Mouse (Mus musculus) CH12.LX (cell line): ENCODE measurements around the gene Mamstr. TPM values are rescaled to one million over a fixed set of nuclear protein-coding genes. Genes with fewer than 3 reads are reported as not detected.

ENCODE experiments used
- DNase-seq: peaks from one replicate; pipeline ENCODE4 v3.0.0-alpha.2; 2013; ENCODE audit errors: extremely low read depth
- H3K27ac ChIP-seq: 2 replicates; pipeline ENCODE4 v1.5.1; 2012; ENCODE audit warnings: low read depth, mild to moderate bottlenecking, control low read depth, moderate library complexity; ENCODE audit not compliant: insufficient read depth
- H3K27me3 ChIP-seq: replicated peaks from 2 replicates; pipeline ENCODE3; 2012; ENCODE audit warnings: inconsistent platforms
- H3K36me3 ChIP-seq, 2 experiments: replicated peaks in 1 of 2; 2 replicates each; pipeline versions ENCODE3 to v1.6.1; 2012; ENCODE audit warnings: inconsistent platforms in 1 of 2, low read length in 1 of 2, mild to moderate bottlenecking in 1 of 2, mixed read lengths in 1 of 2, moderate library complexity in 1 of 2; ENCODE audit not compliant: control insufficient read depth in 1 of 2, insufficient read depth in 1 of 2
- H3K4me1 ChIP-seq, 2 experiments: 2 replicates each; pipeline ENCODE4 v1.6.1; 2012; ENCODE audit warnings: inconsistent platforms in 1 of 2, moderate library complexity in 1 of 2; ENCODE audit not compliant: insufficient read depth in 2 of 2, control insufficient read depth in 1 of 2
- H3K4me2 ChIP-seq: 2 replicates; pipeline ENCODE4 v1.6.1; 2012; ENCODE audit warnings: low read depth, mild to moderate bottlenecking, control low read depth; ENCODE audit not compliant: poor library complexity, insufficient read depth, severe bottlenecking
- H3K4me3 ChIP-seq, 3 experiments: fragments of 150-350 bp in 1 of 3; sonication (generic) in 1 of 3; replicated peaks in 1 of 3; 2 replicates each; pipeline versions ENCODE3 to v1.5.1; 2011 to 2012; ENCODE audit warnings: low read depth in 2 of 3, low read length in 2 of 3, mild to moderate bottlenecking in 2 of 3, moderate library complexity in 2 of 3, control low read depth in 1 of 3, improper control_type of control experiment in 1 of 3, inconsistent platforms in 1 of 3, mixed read lengths in 1 of 3; ENCODE audit not compliant: poor library complexity in 1 of 3
- H3K79me2 ChIP-seq: replicated peaks from 2 replicates; pipeline ENCODE4 v1.6.1; 2012; ENCODE audit warnings: mild to moderate bottlenecking, moderate library complexity; ENCODE audit not compliant: control insufficient read depth, poor library complexity, insufficient read depth, severe bottlenecking; ENCODE audit errors: extremely low read depth
- H3K9ac ChIP-seq: 2 replicates; pipeline ENCODE4 v1.6.1; 2012; ENCODE audit warnings: low read depth, mild to moderate bottlenecking, control low read depth, moderate library complexity; ENCODE audit not compliant: insufficient read depth
- H3K9me3 ChIP-seq: replicated peaks from 2 replicates; pipeline ENCODE3; 2012; ENCODE audit warnings: low read length, inconsistent platforms, mixed read lengths
- CHD1 ChIP-seq: IDR thresholded peaks from 2 replicates; pipeline ENCODE4 v1.6.1; 2012; ENCODE audit warnings: low read depth, low read length, improper control_type of control experiment, inconsistent platforms
- E2F4 ChIP-seq: IDR thresholded peaks from 2 replicates; pipeline ENCODE4 v1.6.1; 2011; ENCODE audit warnings: low read depth, low read length, improper control_type of control experiment; ENCODE audit not compliant: insufficient replicate concordance
- ELF1 ChIP-seq: IDR thresholded peaks from 2 replicates; pipeline ENCODE4 v1.6.1; 2014; ENCODE audit warnings: low read depth, mild to moderate bottlenecking, inconsistent platforms, low read length, improper control_type of control experiment
- ETS1 ChIP-seq: conservative IDR thresholded peaks from 2 replicates; pipeline ENCODE4 v1.6.1; 2012; ENCODE audit warnings: low read depth, mild to moderate bottlenecking, inconsistent platforms, low read length, improper control_type of control experiment, moderate library complexity
- GABPA ChIP-seq: IDR thresholded peaks from 2 replicates; pipeline ENCODE4 v1.6.1; 2012; ENCODE audit warnings: low read depth, low read length, improper control_type of control experiment, inconsistent platforms; ENCODE audit not compliant: insufficient replicate concordance
- IRF4 ChIP-seq: IDR thresholded peaks from 2 replicates; pipeline ENCODE4 v1.6.1; 2014; ENCODE audit warnings: low read depth, mild to moderate bottlenecking, inconsistent platforms, low read length, improper control_type of control experiment
- KAT2A ChIP-seq: IDR thresholded peaks from 2 replicates; pipeline ENCODE4 v1.6.1; 2012; ENCODE audit warnings: low read length, improper control_type of control experiment, inconsistent platforms; ENCODE audit not compliant: insufficient replicate concordance
- MAZ ChIP-seq: IDR thresholded peaks from 2 replicates; pipeline ENCODE4 v1.6.1; 2012; ENCODE audit warnings: low read depth, mild to moderate bottlenecking, inconsistent platforms, low read length, improper control_type of control experiment, moderate library complexity
- MEF2A ChIP-seq: IDR thresholded peaks from 2 replicates; pipeline ENCODE4 v1.6.1; 2014; ENCODE audit warnings: low read depth, mild to moderate bottlenecking, inconsistent platforms, low read length, improper control_type of control experiment, borderline replicate concordance
- MXI1 ChIP-seq: IDR thresholded peaks from 2 replicates; pipeline ENCODE4 v1.6.1; 2011; ENCODE audit warnings: mild to moderate bottlenecking, low read depth, low read length, improper control_type of control experiment
- POLR2AphosphoS2 ChIP-seq: IDR thresholded peaks from 2 replicates; pipeline ENCODE4 v1.6.1; 2011; ENCODE audit warnings: low read depth, low read length, improper control_type of control experiment
- RCOR1 ChIP-seq: conservative IDR thresholded peaks from 2 replicates; pipeline ENCODE4 v1.6.1; 2012; ENCODE audit warnings: low read depth, mild to moderate bottlenecking, inconsistent platforms, low read length, improper control_type of control experiment
- TBP ChIP-seq: conservative IDR thresholded peaks from 2 replicates; pipeline ENCODE4 v1.6.1; 2011; ENCODE audit warnings: low read depth, low read length, improper control_type of control experiment
- TCF12 ChIP-seq: IDR thresholded peaks from 2 replicates; pipeline ENCODE4 v1.6.1; 2014; ENCODE audit warnings: low read depth, mild to moderate bottlenecking, inconsistent platforms, low read length, improper control_type of control experiment
- USF2 ChIP-seq: conservative IDR thresholded peaks from 2 replicates; pipeline ENCODE4 v1.6.1; 2011; ENCODE audit warnings: low read depth, low read length, improper control_type of control experiment
- ZC3H11A ChIP-seq: IDR thresholded peaks from 2 replicates; pipeline ENCODE4 v1.6.1; 2012; ENCODE audit warnings: low read depth, mild to moderate bottlenecking, inconsistent platforms, low read length, improper control_type of control experiment
- dilution Hi-C: fragments of 300-500 bp; cut with MboI; formaldehyde crosslinking; loops from 2 replicates; pipeline ENCODE4 v1.14.3; 2020; ENCODE audit warnings: low sequenced_read_pairs; ENCODE audit not compliant: extremely low pct_unique_long_range_greater_than_20kb, extremely low pct_ligation_motif_present
- in situ Hi-C: fragments of 300-500 bp; cut with MboI; formaldehyde crosslinking; loops from 3 replicates; pipeline ENCODE4 v1.14.3; 2019; ENCODE audit warnings: low sequenced_read_pairs, low pct_ligation_motif_present, low pct_unique_long_range_greater_than_20kb, mixed read lengths
- polyA plus RNA-seq: library from polyadenylated mRNA; unstranded; fragments of >175 nt; gene quantifications from 2 replicates; pipeline ENCODE4 v1.2.1, GENCODE M21; 2012; ENCODE audit warnings: low read depth; ENCODE audit not compliant: insufficient read length
- total RNA-seq, 2 experiments: library from RNA; depleted of rRNA; stranded (reverse); fragments of 300-350 nt in 1 of 2; fragments of >200 nt in 1 of 2; gene quantifications; 2 replicates each; pipeline ENCODE4 v1.2.3; 2012 to 2014

Gene Mamstr
- total and polyA plus RNA-seq, 3 experiments: 0.17 to 0.31 TPM; not detected in 1

DNA sequence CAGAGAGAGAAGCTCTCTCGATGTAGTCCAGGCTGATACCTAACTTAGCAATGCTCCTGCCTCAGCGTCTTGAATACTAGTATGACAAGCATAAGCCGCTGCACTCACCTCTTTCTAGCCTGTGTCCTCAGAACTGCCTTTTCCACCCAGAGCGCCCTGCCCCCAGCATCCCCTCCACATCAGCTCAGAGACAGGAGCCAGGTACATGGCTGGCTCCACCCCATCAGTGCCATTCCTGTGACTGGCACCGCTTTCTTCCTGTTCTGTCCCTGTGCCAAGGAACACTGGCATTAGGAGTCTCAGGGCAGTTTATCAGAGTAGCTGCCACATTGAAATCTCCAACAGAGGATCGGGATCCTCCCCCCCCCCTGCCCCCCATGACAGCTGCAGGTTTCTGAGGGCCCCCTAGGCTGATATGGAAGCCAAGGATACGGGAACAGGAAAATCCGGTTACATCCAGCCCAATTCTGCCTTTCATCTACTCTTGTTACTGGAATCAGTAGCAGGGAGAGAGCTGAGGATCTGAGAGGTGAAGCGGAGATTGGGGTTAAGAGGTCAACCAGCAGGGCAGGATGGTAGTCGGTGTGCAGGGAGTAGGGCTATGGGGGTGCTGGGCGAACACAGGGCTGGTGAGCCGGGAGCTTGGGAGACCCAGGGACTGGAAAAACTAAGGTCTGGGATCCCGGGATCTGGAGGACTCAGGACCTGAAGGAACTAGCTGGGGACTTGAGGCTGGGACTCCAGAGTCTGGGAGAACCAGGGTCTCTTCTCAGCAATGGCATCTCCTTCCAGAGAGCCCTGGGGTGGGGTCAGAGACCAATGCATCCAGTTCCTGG, 25.7 kb downstream of the Mamstr start:
- Histone ChIP-seq H3K27ac (no peak overlapping the region), H3K79me2 (no peaks in the 10 kb centered on the region), H3K4me2 (no peak overlapping the region), H3K27me3 (peaks cover 1% of the 10 kb centered on the region), H3K4me1 (peaks cover 0 to 5% of the 10 kb centered on the region in 2 experiments; a peak in 1 of 4 replicates), H3K9me3 (peaks cover 10% of the 10 kb centered on the region), H3K9ac (no peak overlapping the region), H3K36me3 (no peaks in the 10 kb centered on the region), H3K4me3 (no peak overlapping the region)
- dilution Hi-C loops (no loop called here), in situ Hi-C loops (no loop called here)
- DNase-seq: no peak
- no peak for TF ChIP-seq RCOR1
- no peak for TF ChIP-seq MAZ
- TF ChIP-seq GABPA: no peak
- no peak for TF ChIP-seq IRF4
- TF ChIP-seq E2F4: no peak
- TF ChIP-seq USF2: no peak
- no peak for TF ChIP-seq ETS1
- no peak for TF ChIP-seq MXI1
- TF ChIP-seq POLR2AphosphoS2: no peak
- TF ChIP-seq ELF1: no peak
- TF ChIP-seq ZC3H11A: no peak
- no peak for TF ChIP-seq TCF12
- TF ChIP-seq CHD1: no peak
- no peak for TF ChIP-seq TBP

DNA sequence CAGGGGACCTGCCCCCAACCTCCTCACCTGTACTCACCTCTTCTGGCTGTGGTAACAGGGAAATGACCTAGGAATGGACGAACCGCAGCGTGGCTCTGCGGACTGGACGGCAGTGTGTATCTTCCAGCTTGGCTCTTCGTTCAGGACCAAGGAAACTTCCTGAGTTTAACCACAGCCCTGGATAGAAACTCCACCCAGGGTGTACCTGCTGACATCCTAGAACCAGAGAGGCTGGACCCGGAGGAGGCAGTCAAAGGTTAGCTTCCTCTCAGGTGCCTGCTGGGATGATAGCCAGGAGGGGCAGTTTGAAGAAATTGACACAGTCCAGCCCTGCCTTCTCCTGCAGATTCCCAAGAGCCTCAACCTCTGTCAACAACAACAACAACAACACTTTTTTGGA, 26.4 kb downstream of the Mamstr start, which contains the start of gene Fut2:
Gene Fut2, minus strand, starts transcription at position 234 of the 400 bp plus-strand sequence.
- Histone ChIP-seq H3K9ac (no peak within 1 kb of the TSS), H3K9me3 (peaks cover 10% of the 10 kb centered on the region), H3K36me3 (no peaks in the 10 kb centered on the region), H3K4me1 (peaks cover 0 to 7% of the 10 kb centered on the region in 2 experiments; a peak in 1 of 4 replicates), H3K27ac (no peak within 1 kb of the TSS), H3K27me3 (peaks cover 1% of the 10 kb centered on the region), H3K4me3 (no peak within 1 kb of the TSS), H3K79me2 (no peaks in the 10 kb centered on the region), H3K4me2 (no peak within 1 kb of the TSS)
- TF ChIP-seq MAZ: no peak
- no peak for TF ChIP-seq TCF12
- no peak for TF ChIP-seq KAT2A
- no peak for TF ChIP-seq MEF2A
- no peak for DNase-seq
- in situ Hi-C loops (no loop called here), dilution Hi-C loops (no loop called here)
